Mouse (Mus musculus) MEL (cell line): ENCODE measurements around the gene Gata3. TPM values are rescaled to one million over a fixed set of nuclear protein-coding genes. Genes with fewer than 3 reads are reported as not detected.

ENCODE experiments used
- DNase-seq: peaks from one replicate; pipeline ENCODE4 v3.0.0; 2011; ENCODE audit warnings: low read depth, low spot score
- H3K27ac ChIP-seq: 2 replicates; pipeline ENCODE4 v1.5.1; 2012; ENCODE audit warnings: low read depth, mild to moderate bottlenecking, control low read depth, low read length, moderate library complexity; ENCODE audit not compliant: control insufficient read depth
- H3K27me3 ChIP-seq, 2 experiments: fragments of 150-350 bp in 1 of 2; sonication (generic) in 1 of 2; 2 replicates each; pipeline ENCODE4 v1.6.1; 2012; ENCODE audit warnings: low read length in 2 of 2, mild to moderate bottlenecking in 2 of 2, improper control_type of control experiment in 1 of 2, moderate library complexity in 1 of 2; ENCODE audit not compliant: insufficient read depth in 2 of 2, control insufficient read depth in 1 of 2
- H3K36me3 ChIP-seq, 2 experiments: 2 replicates each; pipeline ENCODE4 v1.6.1; 2012 to 2014; ENCODE audit warnings: low read length in 2 of 2, improper control_type of control experiment in 1 of 2, inconsistent platforms in 1 of 2, mild to moderate bottlenecking in 1 of 2; ENCODE audit not compliant: insufficient read depth in 2 of 2, control insufficient read depth in 1 of 2
- H3K4me1 ChIP-seq, 2 experiments: fragments of 150-350 bp in 1 of 2; sonication (generic) in 1 of 2; 2 replicates each; pipeline ENCODE4 v1.6.1; 2012; ENCODE audit warnings: low read length in 2 of 2, improper control_type of control experiment in 1 of 2, mild to moderate bottlenecking in 1 of 2; ENCODE audit not compliant: insufficient read depth in 2 of 2, control insufficient read depth in 1 of 2
- H3K4me3 ChIP-seq, 2 experiments: fragments of 150-350 bp in 1 of 2; sonication (generic) in 1 of 2; 2 replicates each; pipeline ENCODE4 v1.5.1; 2012; ENCODE audit warnings: low read depth in 2 of 2, low read length in 2 of 2, mild to moderate bottlenecking in 2 of 2, moderate library complexity in 2 of 2, control low read depth in 1 of 2, improper control_type of control experiment in 1 of 2; ENCODE audit not compliant: control insufficient read depth in 1 of 2, insufficient read depth in 1 of 2
- H3K79me2 ChIP-seq: 2 replicates; pipeline ENCODE4 v1.6.1; 2012; ENCODE audit warnings: mild to moderate bottlenecking, low read length, moderate library complexity; ENCODE audit not compliant: control insufficient read depth, poor library complexity, insufficient read depth
- H3K9ac ChIP-seq: 2 replicates; pipeline ENCODE4 v1.6.1; 2012; ENCODE audit warnings: low read depth, mild to moderate bottlenecking, control low read depth, low read length, moderate library complexity; ENCODE audit not compliant: control insufficient read depth, poor library complexity, severe bottlenecking
- H3K9me3 ChIP-seq: fragments of 150-350 bp; sonication (generic); replicated peaks from 2 replicates; pipeline ENCODE4 v1.6.1; 2012; ENCODE audit warnings: mild to moderate bottlenecking, low read length, improper control_type of control experiment, moderate library complexity; ENCODE audit not compliant: insufficient read depth
- E2F4 ChIP-seq: IDR thresholded peaks from 2 replicates; pipeline ENCODE4 v1.6.1; 2011; ENCODE audit warnings: low read depth, low read length, improper control_type of control experiment, borderline replicate concordance
- HCFC1 ChIP-seq: IDR thresholded peaks from 2 replicates; pipeline ENCODE4 v1.6.1; 2012; ENCODE audit warnings: low read depth, mild to moderate bottlenecking, inconsistent platforms, low read length, improper control_type of control experiment, moderate library complexity
- MAZ ChIP-seq: IDR thresholded peaks from 2 replicates; pipeline ENCODE4 v1.6.1; 2012; ENCODE audit warnings: low read depth, mild to moderate bottlenecking, inconsistent platforms, low read length, improper control_type of control experiment
- MXI1 ChIP-seq: IDR thresholded peaks from 2 replicates; pipeline ENCODE4 v1.6.1; 2011; ENCODE audit warnings: mild to moderate bottlenecking, low read depth, low read length, improper control_type of control experiment
- NELFE ChIP-seq: IDR thresholded peaks from 2 replicates; pipeline ENCODE4 v1.6.1; 2011; ENCODE audit warnings: low read depth, low read length, improper control_type of control experiment
- RAD21 ChIP-seq: IDR thresholded peaks from 2 replicates; pipeline ENCODE4 v1.6.1; 2011; ENCODE audit warnings: mild to moderate bottlenecking, low read depth, low read length, improper control_type of control experiment
- TAL1 ChIP-seq: IDR thresholded peaks from 2 replicates; pipeline ENCODE4 v1.6.1; 2012; ENCODE audit warnings: mild to moderate bottlenecking, inconsistent platforms, low read length, moderate library complexity, mixed read lengths
- TBP ChIP-seq: IDR thresholded peaks from 2 replicates; pipeline ENCODE4 v1.8.0; 2011; ENCODE audit warnings: low read depth, low read length, improper control_type of control experiment
- UBTF ChIP-seq: IDR thresholded peaks from 2 replicates; pipeline ENCODE4 v1.6.1; 2012; ENCODE audit warnings: low read depth, mild to moderate bottlenecking, inconsistent platforms, low read length, improper control_type of control experiment, moderate library complexity, borderline replicate concordance; ENCODE audit not compliant: insufficient read depth
- USF2 ChIP-seq, 2 experiments: IDR thresholded peaks; 2 replicates each; pipeline ENCODE4 v1.6.1; 2011 to 2012; ENCODE audit warnings: improper control_type of control experiment in 2 of 2, low read length in 2 of 2, borderline replicate concordance in 1 of 2, inconsistent platforms in 1 of 2, low read depth in 1 of 2, mild to moderate bottlenecking in 1 of 2; ENCODE audit not compliant: insufficient read depth in 1 of 2
- ZKSCAN1 ChIP-seq: IDR thresholded peaks from 2 replicates; pipeline ENCODE4 v1.6.1; 2012; ENCODE audit warnings: low read depth, mild to moderate bottlenecking, inconsistent platforms, low read length, improper control_type of control experiment, moderate library complexity
- polyA plus RNA-seq, 2 experiments: library from polyadenylated mRNA; stranded (reverse) in 1 of 2; unstranded in 1 of 2; fragments of >175 nt in 1 of 2; fragments of >200 nt in 1 of 2; gene quantifications; 2 replicates each; pipeline versions ENCODE4 v1.2.1 to v1.2.4; 2012; ENCODE audit warnings: low replicate concordance in 2 of 2, low read depth in 1 of 2; ENCODE audit not compliant: insufficient read length in 2 of 2, insufficient read depth in 1 of 2, missing spikeins in 1 of 2
- total RNA-seq: library from RNA; depleted of rRNA; stranded (reverse); fragments of 300-350 nt; gene quantifications from 2 replicates; pipeline ENCODE4 v1.2.3, GENCODE M21; 2012

Gene Gata3
- total and polyA plus RNA-seq, 3 experiments = 0.12 to 2.0 TPM; not detected in 1

- no peak for DNase-seq
- Histone ChIP-seq H3K27ac (no peak overlapping the region), H3K4me1 (no peaks in the 10 kb centered on the region), H3K9me3 (no peaks in the 10 kb centered on the region), H3K36me3 (no peaks in the 10 kb centered on the region; a peak in 2 of 4 replicates), H3K79me2 (no peaks in the 10 kb centered on the region), H3K4me3 (no peak overlapping the region), H3K9ac (no peak overlapping the region), H3K27me3 (no peaks in the 10 kb centered on the region)
- TF ChIP-seq TBP (no peak), ZKSCAN1 (no peak), MAZ (no peak), NELFE (no peak), TAL1 (no peak), RAD21 (no peak), E2F4 (no peak)
Measured at GRCm38 (mm10) chr2:9926905-9927283, 37.1 kb upstream of the Gata3 start.

- Histone ChIP-seq H3K36me3 (no peaks in the 10 kb centered on the region; a peak in 2 of 4 replicates), H3K4me3 (no peak overlapping the region), H3K79me2 (no peaks in the 10 kb centered on the region), H3K27me3 (no peaks in the 10 kb centered on the region), H3K4me1 (no peaks in the 10 kb centered on the region), H3K9ac (no peak overlapping the region), H3K9me3 (no peaks in the 10 kb centered on the region), H3K27ac (no peak overlapping the region)
- TF ChIP-seq UBTF (no peak), TAL1 (no peak), USF2 (IDR thresholded peaks at IDR 0.05; ENCODE audit: borderline replicate concordance in 1 of 2, insufficient read depth in 1 of 2, low read depth in 1 of 2, low read length in 2 of 2) (no peak)
- no peak for DNase-seq
Measured at GRCm38 (mm10) chr2:9926194-9926904, 36.5 kb upstream of the Gata3 start.

DNA sequence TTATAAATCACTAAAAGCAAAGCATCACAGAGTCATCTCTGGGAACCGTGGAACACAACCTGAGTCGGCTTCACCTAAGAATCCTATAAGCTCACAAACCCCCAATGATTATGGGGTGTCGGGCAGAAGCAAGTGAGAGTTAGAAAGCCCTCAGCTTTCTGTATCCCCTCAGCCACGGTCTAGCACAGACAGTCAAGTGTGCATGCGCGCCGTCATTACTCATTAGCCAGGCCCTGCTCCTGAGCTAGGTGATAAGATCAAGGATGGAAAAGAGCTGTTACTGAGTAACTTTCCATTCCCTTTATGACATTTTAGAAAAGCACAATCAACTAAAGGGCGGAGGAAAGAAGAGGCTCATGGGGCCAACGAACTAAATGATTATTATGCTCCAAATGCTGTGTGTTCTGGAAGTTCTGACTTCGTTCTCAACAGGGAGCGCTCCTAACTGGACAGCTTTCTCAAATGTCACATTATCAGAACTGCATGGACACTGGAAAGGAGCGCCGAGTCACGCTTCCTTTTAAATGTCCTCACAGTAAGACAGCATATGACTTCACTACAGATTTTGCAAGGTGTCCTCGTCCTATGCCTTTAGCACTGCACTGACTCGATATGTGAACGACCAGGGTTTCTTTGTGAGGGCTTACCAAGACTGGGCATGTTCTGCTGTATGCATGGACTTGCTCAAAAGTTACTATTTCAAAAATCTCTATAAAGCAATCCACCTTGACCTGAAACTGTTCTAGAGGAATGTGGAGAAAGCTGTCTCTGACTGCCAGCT is 29.0 kb upstream of the Gata3 start:
- DNase-seq = no peak
- H3K9ac ChIP-seq = no peak overlapping the region
- no peak overlapping the region for H3K27ac ChIP-seq
- H3K4me1 ChIP-seq = peaks cover 0 to 2% of the 10 kb centered on the region in 2 experiments; a peak in 1 of 4 replicates
- no peak overlapping the region for H3K4me3 ChIP-seq
- no peaks in the 10 kb centered on the region for H3K27me3 ChIP-seq
- H3K79me2 ChIP-seq = no peaks in the 10 kb centered on the region
- H3K9me3 ChIP-seq = no peaks in the 10 kb centered on the region
- H3K36me3 ChIP-seq = peaks cover 0 to 2% of the 10 kb centered on the region in 2 experiments; a peak in 3 of 4 replicates
- TF ChIP-seq HCFC1 = no peak
- no peak for TF ChIP-seq UBTF
- no peak for TF ChIP-seq RAD21
- no peak for TF ChIP-seq MXI1
- no peak for TF ChIP-seq NELFE
